Mouse (Mus musculus): ENCODE measurements around the gene Dnali1. TPM values are rescaled to one million over a fixed set of nuclear protein-coding genes. Genes with fewer than 3 reads are reported as not detected.

The Dnali1 gene
- polyA plus RNA-seq, 1 experiment from 2014 or later: 0.06 TPM

DNA sequence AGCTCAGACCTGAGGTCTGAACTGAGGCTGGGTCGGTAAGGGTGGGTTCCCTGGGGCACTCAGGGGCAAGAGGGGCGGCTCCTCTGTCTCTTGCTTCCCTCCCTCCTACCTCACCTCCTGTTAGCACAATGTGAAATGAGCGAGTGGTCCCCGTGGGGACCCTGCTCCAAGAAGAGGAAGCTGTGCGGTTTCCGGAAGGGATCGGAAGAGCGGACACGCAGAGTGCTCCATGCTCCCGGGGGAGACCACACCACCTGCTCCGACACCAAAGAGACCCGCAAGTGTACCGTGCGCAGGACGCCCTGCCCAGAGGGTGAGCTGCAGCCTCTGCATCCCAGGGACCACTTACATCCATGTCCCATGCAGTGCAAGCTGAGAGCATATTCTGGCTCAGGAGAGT is 58.0 kb downstream of the Dnali1 start:
- ATAC-seq (ENCODE audit: low FRiP score, low TSS enrichment): no peak
- no peaks in the 10 kb centered on the region for H3K36me3 ChIP-seq (ENCODE audit: control insufficient read depth, insufficient read depth, low read length)
- H3K4me3 ChIP-seq (ENCODE audit: low read depth, low read length): no peak overlapping the region
- 61% methylated on average over 15 of the region's 15 CpGs for WGBS
- no peaks in the 10 kb centered on the region for H3K4me1 ChIP-seq (replicated peaks; ENCODE audit: control insufficient read depth, insufficient read depth)
- TF ChIP-seq EP300 (optimal IDR thresholded peaks at IDR 0.05) (no peak), CTCF (IDR thresholded peaks at IDR 0.05; ENCODE audit: low read depth) (no peak)
- no peak overlapping the region for H3K27ac ChIP-seq (replicated peaks)
- H3K9me3 ChIP-seq (ENCODE audit: control insufficient read depth, low read length): no peaks in the 10 kb centered on the region
- no peak overlapping the region for H3K4me2 ChIP-seq (replicated peaks; ENCODE audit: low read depth)
- DNase-seq (ENCODE audit: low spot score): no peak
- no peak overlapping the region for H3K9ac ChIP-seq (ENCODE audit: low read length)
- H3K27me3 ChIP-seq (ENCODE audit: control insufficient read depth, insufficient read depth, low read length): no peaks in the 10 kb centered on the region

Other genes starting within 250 kb of the Dnali1 start
- gene Yrdc, start 215.0 kb downstream of the Dnali1 start, polyA plus RNA-seq (2015; fragmentation: Nextera tagmentation; extraction: Ambion mirVana): 31.2 and 32.3 TPM in 2 replicates
- gene 1110065P20Rik, start 214.5 kb downstream of the Dnali1 start, polyA plus RNA-seq (2015; fragmentation: Nextera tagmentation; extraction: Ambion mirVana): 64.1 and 65.8 TPM in 2 replicates
- 0.19 and 0.21 TPM in 2 replicates for gene Maneal, start 203.5 kb downstream of the Dnali1 start, polyA plus RNA-seq (2015; fragmentation: Nextera tagmentation; extraction: Ambion mirVana)
- 0.17 TPM in 1 of 2 replicates, not detected in the other for gene Epha10, start 184.8 kb downstream of the Dnali1 start, polyA plus RNA-seq (2015; fragmentation: Nextera tagmentation; extraction: Ambion mirVana)
- 6.1 and 6.9 TPM in 2 replicates for gene 9930104L06Rik, start 128.7 kb downstream of the Dnali1 start, polyA plus RNA-seq (2015; fragmentation: Nextera tagmentation; extraction: Ambion mirVana)
- gene Cdca8, start 126.4 kb downstream of the Dnali1 start, polyA plus RNA-seq (2015; fragmentation: Nextera tagmentation; extraction: Ambion mirVana): 26.9 and 34.9 TPM in 2 replicates
- gene Rspo1, start 79.3 kb downstream of the Dnali1 start, polyA plus RNA-seq (2015; fragmentation: Nextera tagmentation; extraction: Ambion mirVana): 6.3 and 6.9 TPM in 2 replicates
- 36.1 and 37.3 TPM in 2 replicates for gene Gnl2, start 49.1 kb downstream of the Dnali1 start, polyA plus RNA-seq (2015; fragmentation: Nextera tagmentation; extraction: Ambion mirVana)
- 13.0 and 13.6 TPM in 2 replicates for gene Snip1, start 969 bp upstream of the Dnali1 start, polyA plus RNA-seq (2015; fragmentation: Nextera tagmentation; extraction: Ambion mirVana)
- gene Meaf6, start 19.4 kb upstream of the Dnali1 start, polyA plus RNA-seq (2015; fragmentation: Nextera tagmentation; extraction: Ambion mirVana): 28.3 and 28.4 TPM in 2 replicates
- 2.7 TPM in 2 replicates for gene Zc3h12a, start 62.1 kb upstream of the Dnali1 start, polyA plus RNA-seq (2015; fragmentation: Nextera tagmentation; extraction: Ambion mirVana)